Mouse (Mus musculus): ENCODE measurements at regions not wholly inside any gene's neighbourhood (a gene's known extent, or its start where the extent isn't known, plus 50 kb on each side); places are given as distances from the start of the nearest gene placed in this dataset.
"Not testable (repeated sequence)": the region's sequence is repeated elsewhere in the genome, so short reads cannot be mapped to it uniquely, and the experiment has no call there.

GRCm38 (mm10) chr2:64443171-64443570 is 345.3 kb upstream of the Fign start:
- DNase-seq (ENCODE audit: low read depth): no peak

- no peak for DNase-seq (ENCODE audit: low read depth)
These were observed 343.1 kb upstream of the Fign start for GRCm38 (mm10) chr2:64440961-64441360.

GRCm38 (mm10) chr2:64417129-64417528 is 319.3 kb upstream of the Fign start:
- not testable (repeated sequence) for DNase-seq (ENCODE audit: low read depth)

- DNase-seq (ENCODE audit: low read depth): no peak
These were observed 316.0 kb upstream of the Fign start for GRCm38 (mm10) chr2:64413846-64414245.

GRCm38 (mm10) chr2:64413263-64413662 is 315.4 kb upstream of the Fign start:
- no peak for DNase-seq (ENCODE audit: low read depth)

GRCm38 (mm10) chr2:64395946-64396345 is 298.1 kb upstream of the Fign start:
- no peak for DNase-seq (ENCODE audit: low read depth)

- DNase-seq (ENCODE audit: low read depth): no peak
These were observed 296.9 kb upstream of the Fign start for GRCm38 (mm10) chr2:64394619-64395294.

- no peak for DNase-seq (ENCODE audit: low read depth)
These were observed 296.4 kb upstream of the Fign start for GRCm38 (mm10) chr2:64394199-64394598.

GRCm38 (mm10) chr2:64369791-64370190 is 272.0 kb upstream of the Fign start:
- no peak for DNase-seq (ENCODE audit: low read depth)

GRCm38 (mm10) chr2:64367188-64367587 is 269.4 kb upstream of the Fign start:
- no peak for DNase-seq (ENCODE audit: low read depth)

- DNase-seq (ENCODE audit: low read depth): no peak
These were observed 268.7 kb upstream of the Fign start for GRCm38 (mm10) chr2:64366528-64366927.

GRCm38 (mm10) chr2:64356286-64356685 is 258.4 kb upstream of the Fign start:
- DNase-seq (ENCODE audit: low read depth): no peak

- no peak for DNase-seq (ENCODE audit: low read depth)
These were observed 227.7 kb upstream of the Fign start for GRCm38 (mm10) chr2:64325499-64325898.
